Mouse (Mus musculus): ENCODE measurements at regions not wholly inside any gene's neighbourhood (a gene's known extent, or its start where the extent isn't known, plus 50 kb on each side); places are given as distances from the start of the nearest gene placed in this dataset.
A peak's percentile ranks its signal among the peaks of the same experiment; 100 is the strongest.

- WGBS = 44% methylated on average over 5 of the region's 5 CpGs
- Histone ChIP-seq H3K4me3 (no peak overlapping the region), H3K4me1 (peaks cover 48% of the 10 kb centered on the region), H3K36me3 (replicated peaks) (no peaks in the 10 kb centered on the region), H3K27me3 (replicated peaks; ENCODE audit: low read depth, poor library complexity, severe bottlenecking) (peaks cover 4% of the 10 kb centered on the region; the same call in 1 of the 2 replicates), H3K9me3 (no peaks in the 10 kb centered on the region), H3K27ac (replicated peaks) (peak overlapping the region; percentile 40; the same call in 1 of the 2 replicates)
- DNase-seq (ENCODE audit: low spot score) = no peak
These were observed 104.6 kb upstream of the Jun start for GRCm38 (mm10) chr4:95156451-95157271.

GRCm38 (mm10) chr4:95157653-95158430 is 105.8 kb upstream of the Jun start:
- no peaks in the 10 kb centered on the region for H3K9me3 ChIP-seq
- peaks cover 10% of the 10 kb centered on the region; the same call in 1 of the 2 replicates for H3K27me3 ChIP-seq (replicated peaks; ENCODE audit: low read depth, poor library complexity, severe bottlenecking)
- no peaks in the 10 kb centered on the region for H3K36me3 ChIP-seq (replicated peaks)
- H3K27ac ChIP-seq (replicated peaks) = no peak overlapping the region; the same call in none of the 2 replicates
- no peak overlapping the region for H3K4me3 ChIP-seq
- no peak for DNase-seq (ENCODE audit: low spot score)
- peaks cover 50% of the 10 kb centered on the region for H3K4me1 ChIP-seq
- 82% methylated on average over 7 of the region's 7 CpGs for WGBS

- no peak overlapping the region for H3K27ac ChIP-seq (replicated peaks)
- H3K27me3 ChIP-seq (replicated peaks; ENCODE audit: low read depth, poor library complexity, severe bottlenecking) = peaks cover 13% of the 10 kb centered on the region; the same call in 1 of the 2 replicates
- H3K4me1 ChIP-seq = peaks cover 43% of the 10 kb centered on the region
- H3K36me3 ChIP-seq (replicated peaks) = no peaks in the 10 kb centered on the region
- no peak for DNase-seq (ENCODE audit: low spot score)
- H3K4me3 ChIP-seq = no peak overlapping the region
- H3K9me3 ChIP-seq = no peaks in the 10 kb centered on the region
- 67% methylated on average over 6 of the region's 6 CpGs for WGBS
These were observed 106.8 kb upstream of the Jun start for GRCm38 (mm10) chr4:95158632-95159424.

- H3K9me3 ChIP-seq = no peaks in the 10 kb centered on the region
- 90% methylated on average over 4 of the region's 4 CpGs for WGBS
- H3K4me1 ChIP-seq = peaks cover 34% of the 10 kb centered on the region
- H3K36me3 ChIP-seq (replicated peaks) = no peaks in the 10 kb centered on the region
- H3K27ac ChIP-seq (replicated peaks) = peak overlapping the region; percentile 27; the same call in 1 of the 2 replicates
- DNase-seq (ENCODE audit: low spot score) = no peak
- H3K4me3 ChIP-seq = no peak overlapping the region
- peaks cover 13% of the 10 kb centered on the region; the same call in 1 of the 2 replicates for H3K27me3 ChIP-seq (replicated peaks; ENCODE audit: low read depth, poor library complexity, severe bottlenecking)
These were observed 107.8 kb upstream of the Jun start for GRCm38 (mm10) chr4:95159821-95160220.

GRCm38 (mm10) chr4:95160465-95160864 is 108.4 kb upstream of the Jun start:
- WGBS = 81% methylated on average over 3 of the region's 3 CpGs
- Histone ChIP-seq H3K27me3 (replicated peaks; ENCODE audit: low read depth, poor library complexity, severe bottlenecking) (peaks cover 13% of the 10 kb centered on the region; the same call in 1 of the 2 replicates), H3K4me3 (peak overlapping the region; percentile 68), H3K27ac (replicated peaks) (peak overlapping the region; percentile 93), H3K36me3 (replicated peaks) (no peaks in the 10 kb centered on the region), H3K9me3 (no peaks in the 10 kb centered on the region), H3K4me1 (peaks cover 34% of the 10 kb centered on the region)
- DNase-seq (ENCODE audit: low spot score) = no peak

- H3K27me3 ChIP-seq (replicated peaks; ENCODE audit: low read depth, poor library complexity, severe bottlenecking) = peaks cover 13% of the 10 kb centered on the region; the same call in 1 of the 2 replicates
- H3K4me3 ChIP-seq = peak overlapping the region; percentile 68
- H3K4me1 ChIP-seq = peaks cover 34% of the 10 kb centered on the region
- peak; percentile 87 for DNase-seq (ENCODE audit: low spot score)
- H3K27ac ChIP-seq (replicated peaks) = peak overlapping the region; percentile 93
- WGBS = 2% methylated on average over 53 of the region's 53 CpGs
- H3K36me3 ChIP-seq (replicated peaks) = no peaks in the 10 kb centered on the region
- no peaks in the 10 kb centered on the region for H3K9me3 ChIP-seq
These were observed 109.1 kb upstream of the Jun start for GRCm38 (mm10) chr4:95160912-95161669.

GRCm38 (mm10) chr4:95161670-95162020 is 109.6 kb upstream of the Jun start:
- WGBS = 24% methylated on average over 7 of the region's 7 CpGs

GRCm38 (mm10) chr4:95162386-95163090 is 110.5 kb upstream of the Jun start:
- Histone ChIP-seq H3K27me3 (replicated peaks; ENCODE audit: low read depth, poor library complexity, severe bottlenecking) (peaks cover 13% of the 10 kb centered on the region; the same call in 1 of the 2 replicates), H3K36me3 (replicated peaks) (no peaks in the 10 kb centered on the region), H3K4me3 (no peak overlapping the region), H3K4me1 (peaks cover 26% of the 10 kb centered on the region), H3K9me3 (no peaks in the 10 kb centered on the region), H3K27ac (replicated peaks) (peak overlapping the region; percentile 37)
- 78% methylated on average over 9 of the region's 9 CpGs for WGBS
- no peak for DNase-seq (ENCODE audit: low spot score)

More at GRCm38 (mm10) chr4:95161670-95162020, 109.6 kb upstream of the Jun start:
- Histone ChIP-seq H3K27ac (replicated peaks) (peak overlapping the region; percentile 93), H3K4me3 (peak overlapping the region; percentile 68), H3K9me3 (no peaks in the 10 kb centered on the region), H3K36me3 (replicated peaks) (no peaks in the 10 kb centered on the region), H3K4me1 (peaks cover 33% of the 10 kb centered on the region), H3K27me3 (replicated peaks; ENCODE audit: low read depth, poor library complexity, severe bottlenecking) (peaks cover 13% of the 10 kb centered on the region; the same call in 1 of the 2 replicates)
- no peak for DNase-seq (ENCODE audit: low spot score)

GRCm38 (mm10) chr4:95163403-95163802 is 111.4 kb upstream of the Jun start:
- H3K9me3 ChIP-seq = no peaks in the 10 kb centered on the region
- no peak overlapping the region for H3K27ac ChIP-seq (replicated peaks)
- no peak for DNase-seq (ENCODE audit: low spot score)
- peaks cover 21% of the 10 kb centered on the region for H3K4me1 ChIP-seq
- H3K36me3 ChIP-seq (replicated peaks) = no peaks in the 10 kb centered on the region
- H3K27me3 ChIP-seq (replicated peaks; ENCODE audit: low read depth, poor library complexity, severe bottlenecking) = peaks cover 13% of the 10 kb centered on the region; the same call in 1 of the 2 replicates
- no peak overlapping the region for H3K4me3 ChIP-seq
- WGBS = 77% methylated on average over 4 of the region's 4 CpGs

GRCm38 (mm10) chr4:95166503-95166902 is 114.5 kb upstream of the Jun start:
- no peaks in the 10 kb centered on the region for H3K36me3 ChIP-seq (replicated peaks)

GRCm38 (mm10) chr4:95167216-95167615 is 115.2 kb upstream of the Jun start:
- H3K27ac ChIP-seq (replicated peaks) = no peak overlapping the region
- H3K27me3 ChIP-seq (replicated peaks; ENCODE audit: low read depth, poor library complexity, severe bottlenecking) = peaks cover 8% of the 10 kb centered on the region; the same call in 1 of the 2 replicates
- H3K9me3 ChIP-seq = no peaks in the 10 kb centered on the region
- DNase-seq (ENCODE audit: low spot score) = no peak
- H3K36me3 ChIP-seq (replicated peaks) = no peaks in the 10 kb centered on the region
- H3K4me3 ChIP-seq = no peak overlapping the region
- WGBS = 81% methylated on average over 1 of the region's 1 CpGs
- H3K4me1 ChIP-seq = no peaks in the 10 kb centered on the region; the same call in 1 of the 2 replicates

More at GRCm38 (mm10) chr4:95166503-95166902, 114.5 kb upstream of the Jun start:
- Histone ChIP-seq H3K27ac (replicated peaks) (no peak overlapping the region), H3K4me3 (no peak overlapping the region), H3K4me1 (peaks cover 4% of the 10 kb centered on the region), H3K27me3 (replicated peaks; ENCODE audit: low read depth, poor library complexity, severe bottlenecking) (peaks cover 8% of the 10 kb centered on the region; the same call in 1 of the 2 replicates), H3K9me3 (no peaks in the 10 kb centered on the region)
- 91% methylated on average over 5 of the region's 5 CpGs for WGBS
- DNase-seq (ENCODE audit: low spot score) = no peak
